Mouse (Mus musculus) kidney, postnatal 25 days (tissue): ENCODE data around the gene Acsl1.

Experiments
- DNase-seq, 2 experiments: peaks; one replicate each; pipeline ENCODE4 v3.0.0; 2021; ENCODE audit warnings: mixed read lengths in 2 of 2

Acsl1 gene

DNA sequence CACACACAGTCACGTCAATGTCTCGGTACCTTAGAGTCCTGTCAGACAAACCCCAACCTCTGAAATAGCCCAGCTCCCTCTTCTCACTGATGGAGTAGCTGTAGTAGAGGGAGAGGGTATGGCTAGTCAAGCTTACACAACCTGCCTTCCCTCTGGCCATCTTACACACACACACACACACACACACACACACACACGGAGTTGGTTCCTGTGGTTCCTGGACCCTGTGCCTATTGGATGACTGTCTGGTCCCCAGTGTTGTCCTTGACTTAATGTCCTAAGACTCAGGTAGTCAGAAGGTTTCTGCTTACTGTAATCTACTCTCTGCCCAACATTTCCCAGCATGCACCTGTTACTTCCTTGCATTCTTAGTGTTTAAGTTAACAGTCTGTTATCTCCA, 5.1 kb downstream of the Acsl1 start:
- DNase-seq = no peak

DNA sequence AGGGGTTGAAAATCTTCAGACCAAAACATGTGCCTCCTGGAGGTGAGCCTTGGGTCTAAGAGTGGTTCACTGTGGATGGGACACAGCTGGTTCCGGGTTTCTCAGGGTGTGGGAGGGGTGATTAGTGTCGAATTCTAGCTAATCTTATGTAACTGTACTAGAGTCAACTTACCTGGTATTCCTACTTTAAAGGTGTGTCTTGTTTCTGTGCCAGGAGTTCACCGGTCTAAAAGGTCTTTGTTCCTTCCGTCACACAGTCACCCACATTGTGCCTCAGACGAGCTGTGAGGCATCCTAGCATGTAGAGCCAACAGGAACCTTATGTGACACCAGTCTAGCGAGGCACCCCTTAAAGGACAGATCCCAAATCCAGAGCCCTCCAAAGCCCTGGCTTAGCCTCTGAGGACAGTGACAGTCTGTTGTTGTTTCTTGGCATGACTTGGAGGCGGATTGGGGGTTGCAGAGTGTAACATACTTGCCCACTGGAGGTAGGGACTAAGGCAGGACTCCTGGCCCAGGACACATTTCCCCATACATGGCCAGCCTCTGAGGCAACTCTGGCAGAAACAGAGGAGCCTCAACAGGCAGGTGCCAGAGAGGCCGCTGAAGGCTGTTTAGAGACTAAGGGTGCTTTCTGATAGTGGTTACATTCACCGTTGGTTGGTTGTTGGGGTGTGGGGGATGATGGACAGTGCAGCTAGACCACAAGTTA, 7.1 kb downstream of the Acsl1 start:
- peak in 1 of 2 experiments; percentile 48 for DNase-seq

DNA sequence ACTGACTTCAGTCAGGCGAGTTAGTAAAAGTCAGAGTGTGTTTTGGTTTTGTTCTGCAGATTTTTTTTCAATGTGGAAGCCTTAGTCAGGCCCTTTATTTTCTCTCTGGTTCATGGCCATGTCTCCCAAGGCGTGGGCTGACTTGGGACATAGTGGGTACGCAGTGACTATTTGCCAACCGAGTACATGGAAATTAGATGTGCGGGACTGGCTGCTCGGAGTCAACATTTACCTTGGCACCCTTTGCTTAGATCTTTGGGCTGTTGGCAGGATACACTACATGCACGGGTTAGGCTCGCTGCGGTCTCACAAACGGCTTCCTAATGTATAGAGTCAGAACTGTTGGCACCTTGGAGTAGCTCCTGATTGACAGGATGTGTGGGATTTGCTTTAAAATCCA, 7.9 kb downstream of the Acsl1 start:
- DNase-seq = no peak

DNA sequence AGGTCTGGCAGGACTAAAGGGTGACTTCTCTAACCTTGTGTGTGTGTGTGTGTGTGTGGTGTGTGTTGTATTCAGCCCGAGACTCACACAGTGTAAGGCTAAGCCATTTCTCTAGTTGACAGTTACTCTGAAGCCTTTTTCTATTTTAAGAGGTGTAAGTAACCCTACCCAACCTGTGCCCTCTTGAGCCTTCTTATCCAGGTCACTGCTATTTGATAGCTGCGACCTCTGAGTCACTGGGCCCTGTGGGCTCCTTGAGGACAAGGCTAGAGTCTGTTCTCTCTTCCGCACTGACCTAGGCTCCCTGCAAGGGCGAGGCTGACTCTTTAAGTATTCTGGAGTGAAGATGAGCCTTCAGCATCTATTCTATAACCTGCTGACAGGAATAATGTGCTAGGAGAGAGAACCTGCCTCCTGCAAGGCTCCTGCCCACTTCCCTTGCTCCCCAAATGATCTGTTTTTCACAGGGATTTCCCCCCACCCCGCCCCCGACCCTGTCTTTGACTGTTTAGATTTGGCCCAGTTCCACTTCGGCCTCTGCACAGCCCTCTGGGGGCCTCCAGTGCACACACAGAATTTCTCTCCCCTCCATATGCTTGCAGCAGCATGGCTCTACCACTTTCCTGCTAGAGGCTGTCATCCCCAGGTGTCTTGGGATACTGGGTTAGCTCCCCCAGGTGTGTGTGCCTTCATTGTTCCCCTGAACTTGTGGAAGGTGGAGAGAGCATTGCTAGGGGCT, 9.1 kb downstream of the Acsl1 start:
- DNase-seq = no peak

DNA sequence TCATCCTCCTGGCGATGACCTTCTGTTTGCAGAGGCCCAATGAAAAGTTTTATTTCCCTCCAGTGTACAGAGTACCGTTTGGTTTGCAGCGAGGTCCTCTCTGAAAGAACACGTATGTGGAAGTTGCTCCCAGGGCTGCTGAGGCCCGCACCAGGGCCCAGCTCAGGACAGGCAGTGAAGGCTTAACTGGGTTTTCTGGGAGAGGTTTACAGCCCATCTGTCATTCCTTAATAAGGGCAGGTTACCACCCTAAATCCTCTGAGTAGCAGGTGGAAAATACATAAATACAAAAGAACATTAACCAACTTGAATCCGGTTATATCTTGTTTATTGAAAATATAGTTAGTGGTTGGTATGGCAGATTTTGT, 9.7 kb downstream of the Acsl1 start:
- no peak for DNase-seq

DNA sequence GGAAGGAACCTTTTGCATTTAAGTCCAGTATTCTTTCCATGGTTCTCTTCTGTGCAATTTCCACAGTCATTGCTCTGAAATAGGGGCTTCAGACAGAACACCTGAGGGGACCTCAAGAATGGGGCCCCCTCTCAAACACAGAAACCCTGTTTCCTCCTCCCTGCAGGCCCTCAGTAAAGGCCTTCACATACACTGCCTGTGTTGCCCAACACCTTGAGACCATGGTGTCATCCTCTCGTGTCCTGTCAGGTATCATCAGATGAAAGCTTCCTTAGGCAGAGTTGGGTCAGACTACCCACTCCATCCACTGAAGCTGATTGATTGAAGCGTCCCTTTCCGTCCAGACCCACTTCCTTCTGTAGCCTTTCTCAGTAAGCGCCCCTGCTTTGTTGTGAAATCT, 11.9 kb downstream of the Acsl1 start:
- DNase-seq = peak in 1 of 2 experiments; percentile 14

DNA sequence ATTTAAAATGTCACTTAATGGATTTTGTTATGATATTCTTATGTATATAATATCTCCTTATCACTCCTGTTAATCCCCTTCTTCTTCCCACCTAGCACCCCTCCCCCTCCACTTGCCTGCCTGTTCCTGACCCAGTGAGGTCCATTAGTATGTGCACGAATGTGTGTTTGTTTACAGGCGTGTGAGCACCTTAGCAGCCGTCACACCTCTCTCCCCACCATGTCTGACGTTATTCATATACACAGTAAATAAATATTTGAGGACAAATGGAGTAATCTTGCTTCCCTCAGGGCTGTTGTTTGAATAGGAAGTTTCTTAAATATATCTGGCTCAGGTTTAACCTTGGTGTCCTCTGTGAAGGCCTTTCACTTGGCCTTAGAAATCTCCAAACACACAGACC, 12.4 kb downstream of the Acsl1 start:
- no peak for DNase-seq

DNA sequence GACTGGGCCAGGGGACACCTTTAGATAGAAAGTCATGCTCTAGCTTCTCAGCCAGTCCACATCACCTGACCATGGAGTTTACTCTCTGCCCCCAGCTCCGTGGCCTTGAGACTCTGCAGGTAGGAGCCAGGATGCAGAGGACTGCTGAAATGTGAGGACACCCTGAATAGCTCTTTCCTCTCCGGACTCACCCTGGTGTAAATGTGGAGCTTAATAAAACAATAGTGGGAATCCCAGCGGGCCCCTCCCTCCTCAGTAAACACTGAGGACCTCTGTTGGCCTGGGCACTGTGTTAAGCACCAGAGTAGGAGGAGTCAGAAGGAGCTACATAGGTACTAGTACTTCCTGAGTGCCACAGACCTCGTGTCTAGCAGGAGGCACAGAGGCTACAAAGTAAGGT, 13.2 kb downstream of the Acsl1 start:
- peak; percentile 45 to 72 for DNase-seq

DNA sequence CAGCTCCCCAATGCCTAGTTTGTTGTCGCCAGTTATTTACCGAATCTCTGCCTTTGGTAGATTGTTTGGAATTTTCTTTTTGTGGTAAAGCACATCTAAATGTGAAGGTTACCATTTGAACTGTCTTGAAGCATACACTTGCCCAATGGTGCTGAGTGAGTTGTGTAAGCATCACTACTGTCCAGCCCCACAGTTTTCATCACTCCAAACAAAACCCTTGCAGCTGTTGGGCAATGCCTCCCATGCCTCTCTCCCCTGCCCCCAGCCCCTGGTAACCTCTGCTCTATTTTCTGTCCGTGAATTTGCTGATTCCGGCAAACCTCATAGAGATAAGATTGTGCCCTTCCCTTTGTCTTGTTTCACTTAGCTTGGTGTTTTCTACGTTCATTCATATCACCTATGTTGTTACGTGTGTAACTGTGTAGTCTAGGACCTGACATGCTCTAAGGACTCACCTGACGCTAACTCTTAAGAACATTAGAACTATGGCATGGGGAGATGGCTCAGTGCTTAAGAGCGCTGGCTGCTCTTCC, 14.2 kb downstream of the Acsl1 start:
- peak in 1 of 2 experiments; percentile 15 for DNase-seq

DNA sequence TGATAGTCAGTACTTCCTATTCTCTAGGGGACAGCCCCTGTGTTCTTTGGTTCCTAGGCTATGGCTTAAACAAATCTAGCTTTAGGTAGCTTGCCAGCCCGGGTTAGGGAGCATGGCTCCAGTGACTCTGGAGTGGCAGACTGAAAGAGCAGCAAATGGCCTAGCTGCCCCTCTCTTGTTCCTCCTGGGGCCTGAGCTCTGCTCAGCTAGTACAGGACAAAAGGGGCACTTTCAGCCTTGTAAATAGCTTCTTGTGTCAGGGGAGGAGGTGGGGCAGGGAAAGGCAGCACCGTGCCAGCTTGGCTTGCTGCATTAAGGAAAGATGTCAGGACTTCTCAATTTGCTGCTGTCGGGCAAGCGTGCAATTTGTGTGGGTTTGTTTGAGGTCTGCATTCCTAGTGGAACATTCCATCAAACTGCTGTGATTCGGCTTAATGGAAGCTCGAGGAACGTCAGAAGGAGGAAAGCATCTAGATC, 17.3 kb downstream of the Acsl1 start:
- DNase-seq = peak; percentile 28 to 69

DNA sequence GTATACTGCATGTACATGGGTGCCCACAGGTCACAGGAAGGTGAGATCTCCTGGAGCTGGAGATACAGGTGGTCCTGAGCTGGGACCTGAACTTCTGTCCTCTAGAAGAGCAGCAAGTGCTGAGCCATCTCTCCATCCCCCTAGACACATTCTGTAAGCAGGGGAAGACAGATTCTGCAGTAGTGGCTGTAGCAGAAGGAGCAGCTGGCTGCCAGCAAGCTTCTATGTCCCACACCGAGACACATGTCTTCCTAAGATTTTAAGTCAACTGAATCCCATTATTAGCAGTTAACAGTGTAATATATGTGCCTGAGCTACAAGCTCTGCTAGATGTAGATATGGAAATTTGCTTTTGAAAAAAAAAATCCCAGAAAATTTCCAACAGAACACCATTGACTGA, 18.4 kb downstream of the Acsl1 start:
- peak in 1 of 2 experiments; percentile 1 for DNase-seq

DNA sequence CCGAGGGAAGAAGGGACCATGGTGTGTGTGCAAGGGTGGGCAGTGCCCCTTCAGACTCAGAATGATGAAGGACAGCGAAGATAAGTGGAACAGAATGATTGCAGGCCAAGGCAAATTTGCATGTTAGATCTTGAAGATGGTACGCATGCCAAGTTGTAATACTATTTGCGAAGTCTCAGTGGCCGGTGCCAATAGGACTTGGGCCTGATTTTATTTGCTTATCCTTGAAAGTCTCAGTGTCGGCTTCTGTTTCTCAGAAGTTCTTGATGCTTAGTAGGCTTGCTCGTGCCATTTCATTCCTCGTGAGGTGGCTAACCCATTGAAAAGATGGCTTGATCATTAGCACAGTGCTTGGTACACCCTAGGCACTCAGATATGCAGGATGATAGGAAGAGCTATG, 19.4 kb downstream of the Acsl1 start:
- peak in 1 of 2 experiments; percentile 28 for DNase-seq

DNA sequence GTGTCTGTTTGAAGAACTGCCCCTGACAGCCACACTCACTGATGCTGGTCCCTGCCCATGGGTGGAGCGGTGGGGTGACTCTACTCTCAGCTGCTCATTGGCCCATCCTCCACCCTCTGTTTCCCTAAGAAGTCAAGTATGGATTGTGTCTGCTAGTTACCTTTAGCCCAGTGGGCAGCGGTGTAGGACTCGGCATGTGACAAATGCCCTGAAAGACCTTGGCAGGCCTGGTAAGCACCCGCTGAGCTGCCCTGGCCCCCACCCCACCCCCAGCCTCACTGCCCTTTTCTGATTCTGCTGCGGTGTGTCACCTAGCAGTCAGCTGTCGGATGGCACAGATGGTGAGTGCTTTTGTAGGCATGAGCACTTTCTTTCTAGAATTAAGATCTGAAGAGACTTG, 20.0 kb downstream of the Acsl1 start:
- peak; percentile 79 to 92 for DNase-seq

DNA sequence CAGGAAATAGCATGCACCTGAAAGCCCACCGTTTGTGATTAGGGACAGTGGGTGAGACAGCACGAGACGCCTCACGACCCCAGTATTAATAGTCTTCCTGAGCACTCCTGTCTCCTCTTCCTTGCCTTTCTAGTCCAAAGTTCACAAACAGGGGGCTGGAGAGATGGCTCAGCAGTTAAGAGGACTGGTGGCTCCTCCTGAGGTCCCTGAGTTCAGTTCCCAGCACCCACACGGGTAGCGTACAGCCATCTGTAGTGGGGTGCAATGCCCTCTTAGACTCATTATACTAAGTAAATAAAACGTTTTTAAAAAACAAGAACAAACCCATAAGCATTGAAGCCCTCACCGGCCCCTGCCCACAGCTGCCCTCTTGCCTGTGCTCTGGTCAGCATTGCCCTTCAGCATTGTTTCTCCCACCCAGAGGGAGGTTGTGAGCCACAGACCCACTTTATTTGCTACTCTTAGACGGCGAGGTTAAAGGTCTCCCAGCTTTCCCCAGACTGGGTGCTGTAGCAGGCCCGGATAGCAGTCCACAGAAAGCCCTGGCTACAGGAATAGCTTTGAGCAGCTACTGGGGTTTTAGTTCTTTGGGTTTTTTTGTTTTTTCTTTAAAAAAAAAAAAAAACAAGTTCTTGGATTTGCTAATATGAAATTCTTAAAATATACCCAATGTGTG, 22.8 kb downstream of the Acsl1 start:
- peak in 1 of 2 experiments; percentile 62 for DNase-seq

DNA sequence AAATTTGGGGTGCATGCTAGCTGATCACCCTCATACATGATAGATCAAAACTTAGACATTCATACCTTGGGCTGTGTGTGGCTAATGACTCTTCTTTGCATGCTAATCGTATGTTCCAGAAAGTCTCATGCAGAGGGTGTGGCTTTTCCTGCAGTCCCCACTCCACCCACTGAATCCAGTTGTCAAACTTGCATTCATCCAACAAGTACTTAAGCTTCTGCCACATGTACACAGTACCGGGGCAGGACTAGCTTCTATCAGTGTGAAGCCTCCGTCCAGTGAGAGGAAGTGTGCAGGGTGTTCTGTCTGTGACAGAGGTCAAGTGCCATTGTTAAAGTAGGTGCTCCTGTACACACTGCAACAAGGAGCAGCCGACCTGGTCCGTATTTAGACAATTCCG, 26.0 kb downstream of the Acsl1 start:
- DNase-seq = peak in 1 of 2 experiments; percentile 26

DNA sequence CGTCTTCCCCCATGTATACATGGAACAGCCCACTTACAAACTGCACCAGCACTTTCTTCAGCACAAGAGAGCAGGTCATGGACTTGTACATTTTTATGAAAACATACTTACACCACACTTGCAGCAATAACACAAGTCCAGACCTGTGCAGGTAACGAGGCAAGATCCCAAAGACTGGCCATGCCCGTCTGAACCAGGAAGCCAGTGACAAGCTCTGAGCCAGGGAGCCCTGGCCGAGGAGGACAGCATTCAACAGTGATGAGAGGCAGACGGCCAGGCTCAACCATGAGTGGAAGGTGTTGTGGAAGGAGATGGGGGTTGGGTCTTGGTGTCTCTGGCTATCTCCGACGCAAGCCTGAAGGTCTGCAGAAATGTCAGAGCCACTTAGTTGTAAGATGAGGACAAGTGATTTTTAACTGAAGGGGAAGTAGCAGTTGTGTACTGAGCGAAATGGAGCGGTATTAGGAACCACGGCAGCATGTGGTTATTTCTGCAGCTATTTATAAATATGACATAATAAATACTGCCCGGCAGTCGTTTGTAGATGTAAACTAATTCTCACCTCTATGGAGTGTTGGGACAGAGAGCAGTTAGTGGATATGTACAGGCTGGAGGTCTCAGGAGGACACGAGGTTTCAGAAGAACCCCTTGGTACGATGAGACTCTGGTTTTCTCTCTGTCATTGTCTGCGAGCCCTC, 26.6 kb downstream of the Acsl1 start:
- DNase-seq = peak in 1 of 2 experiments; percentile 37

DNA sequence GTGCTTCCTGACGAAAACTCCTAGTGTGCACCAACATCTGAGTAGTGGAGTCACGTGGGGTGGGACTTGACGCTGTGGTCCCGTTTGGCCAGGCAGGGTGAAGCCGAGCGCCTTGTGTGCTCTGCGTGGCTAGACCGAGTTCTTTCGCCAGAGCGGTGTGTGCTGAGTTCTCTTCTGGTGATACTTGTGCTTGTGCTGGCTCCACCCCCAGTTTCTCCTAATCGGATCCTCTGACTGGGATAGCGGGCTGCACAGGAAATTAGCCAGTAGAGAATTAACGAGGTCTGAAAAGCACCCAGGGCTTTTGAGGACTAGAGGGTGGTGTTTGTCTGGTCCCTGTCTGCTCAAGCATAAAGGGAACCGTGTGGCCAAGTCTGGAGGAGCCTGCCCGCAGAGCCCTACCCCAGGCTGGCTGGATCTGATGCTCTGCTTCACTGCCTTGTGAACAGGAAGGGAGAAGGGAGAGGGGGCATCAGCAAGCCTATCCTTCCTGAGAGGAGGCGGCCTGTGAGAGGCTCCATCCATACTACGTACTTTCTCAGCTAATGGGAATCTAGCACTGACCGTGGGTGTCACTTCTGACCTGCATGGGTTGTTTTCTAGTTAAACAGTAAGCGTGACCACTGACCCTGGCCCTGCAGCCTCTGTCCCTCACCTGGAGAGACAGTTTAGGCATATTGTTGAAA, 28.7 kb downstream of the Acsl1 start:
- peak; percentile 83 to 91 for DNase-seq

DNA sequence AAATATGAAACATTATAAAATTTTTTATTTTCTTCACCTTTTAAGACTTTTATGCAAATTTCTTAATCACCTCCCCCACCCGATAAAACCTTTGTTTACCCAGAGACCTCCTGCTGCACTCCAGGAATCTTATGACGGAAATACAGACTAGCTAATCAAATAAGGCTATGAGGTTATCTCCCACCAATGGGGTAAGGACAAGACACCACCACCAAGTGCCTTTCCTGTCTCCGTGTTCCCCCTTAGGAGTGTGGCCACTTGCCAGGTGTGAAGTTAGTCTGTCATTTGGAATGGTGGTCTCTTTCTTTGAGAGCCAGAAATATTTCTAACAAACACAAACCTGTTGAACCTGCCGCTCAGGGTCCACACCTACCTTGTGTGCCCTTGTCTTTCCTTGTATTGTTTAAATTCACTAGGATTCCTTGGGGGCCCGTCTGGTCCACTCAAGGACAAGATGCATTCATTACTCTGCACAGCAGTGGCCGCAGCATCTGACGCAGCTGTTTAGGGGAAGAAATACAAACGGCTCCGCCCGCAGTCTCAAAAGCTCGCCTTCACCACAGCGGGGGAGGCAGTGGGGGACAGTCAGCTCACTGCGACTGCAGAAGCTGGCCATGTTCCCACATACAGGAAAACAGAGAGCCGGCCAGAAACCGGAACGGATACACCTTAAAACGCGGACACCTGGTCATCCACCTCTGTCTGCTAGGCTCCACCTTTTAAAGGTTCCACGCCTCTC, 31.7 kb downstream of the Acsl1 start:
- peak in 1 of 2 experiments; percentile 58 for DNase-seq

DNA sequence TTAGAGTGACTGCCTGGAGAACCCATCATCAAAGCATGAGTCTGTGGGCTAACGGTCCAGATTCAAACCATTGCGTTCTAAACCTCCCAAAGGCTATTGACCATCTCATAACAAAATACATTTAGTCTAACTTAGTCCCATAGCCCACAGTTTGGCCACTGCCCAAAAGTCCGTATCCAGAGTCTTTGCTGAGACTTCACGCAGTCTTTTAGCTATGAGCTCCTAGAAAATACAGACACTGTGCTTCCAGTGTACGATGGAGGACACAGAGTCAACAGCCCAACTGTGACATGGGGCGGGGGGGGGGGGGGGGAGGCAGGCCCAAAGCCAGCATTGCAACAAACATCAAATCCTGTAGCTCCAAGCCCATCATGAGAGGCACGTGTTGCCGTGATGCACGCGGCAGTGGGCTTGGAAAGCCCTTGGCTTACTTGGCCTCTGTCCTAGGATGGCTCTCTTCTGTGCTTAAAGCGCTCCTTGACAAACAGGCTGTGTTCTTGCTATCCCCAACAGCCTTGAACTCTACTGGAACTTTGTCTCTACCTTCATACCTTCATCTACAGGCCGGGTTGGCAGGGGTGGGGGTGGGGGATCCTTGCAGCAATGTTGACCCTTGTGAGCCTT, 32.3 kb downstream of the Acsl1 start:
- peak in 1 of 2 experiments; percentile 33 for DNase-seq

DNA sequence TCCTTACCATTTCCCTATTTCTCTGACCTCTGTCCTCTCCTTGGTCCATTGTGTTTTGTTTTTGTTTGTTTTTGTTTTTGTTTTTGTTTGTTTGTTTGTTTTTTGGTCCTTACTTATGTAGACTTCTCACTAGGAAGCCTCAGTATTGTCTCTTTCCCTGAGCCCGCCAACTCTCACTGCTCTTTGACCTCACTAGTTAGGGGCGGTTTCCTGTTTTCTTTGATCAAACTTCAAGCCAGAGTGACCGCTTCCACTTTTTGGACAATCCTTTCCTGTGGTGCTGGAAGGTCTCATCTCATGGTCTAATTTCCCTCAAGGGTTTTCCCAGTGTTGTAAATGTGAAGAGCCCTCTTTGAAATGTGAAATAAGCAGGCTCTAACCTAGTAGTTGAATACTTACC, 33.4 kb downstream of the Acsl1 start:
- DNase-seq = peak in 1 of 2 experiments; percentile 53
